Mouse (Mus musculus): ENCODE measurements around the gene Inka1.
"Not testable (repeated sequence)": the region's sequence is repeated elsewhere in the genome, so short reads cannot be mapped to it uniquely, and the experiment has no call there.

Inka1 gene

GRCm38 (mm10) chr9:107985131-107986119 lies at the start of gene Inka1:
Inka1 (minus strand) TSS chr9:107985879.
- DNase-seq, result peak; percentile 70

GRCm38 (mm10) chr9:108032126-108032525 lies 46.4 kb upstream of the Inka1 start:
- no peak for DNase-seq

- no peak for DNase-seq
These were observed 42.2 kb upstream of the Inka1 start for GRCm38 (mm10) chr9:108027867-108028266.

- no peak for DNase-seq
These were observed 40.9 kb upstream of the Inka1 start for GRCm38 (mm10) chr9:108026584-108026983.

- no peak for DNase-seq
These were observed 37.5 kb upstream of the Inka1 start for GRCm38 (mm10) chr9:108023216-108023615.

- no peak for DNase-seq
These were observed 35.1 kb upstream of the Inka1 start for GRCm38 (mm10) chr9:108020741-108021140.

GRCm38 (mm10) chr9:108017127-108017526 lies 31.4 kb upstream of the Inka1 start:
- DNase-seq, result no peak

GRCm38 (mm10) chr9:108013577-108013976 lies 27.9 kb upstream of the Inka1 start:
- DNase-seq, result not testable (repeated sequence)

GRCm38 (mm10) chr9:108010385-108010784 lies 24.7 kb upstream of the Inka1 start:
- no peak for DNase-seq

GRCm38 (mm10) chr9:108008041-108008440 lies 22.4 kb upstream of the Inka1 start:
- DNase-seq, result no peak

- DNase-seq, result peak; percentile 13
These were observed 17.8 kb upstream of the Inka1 start for GRCm38 (mm10) chr9:108003531-108003890.

- peak; percentile 55 for DNase-seq
These were observed 17.3 kb upstream of the Inka1 start for GRCm38 (mm10) chr9:108002778-108003530.

GRCm38 (mm10) chr9:108001922-108002770 lies 16.5 kb upstream of the Inka1 start, which contains the start of gene Ip6k1:
Ip6k1 (plus strand) TSS chr9:108002501.
- DNase-seq, result peak; percentile 100

GRCm38 (mm10) chr9:107996049-107996448 lies 10.4 kb upstream of the Inka1 start, which contains the start of gene Gm20662:
Gm20662 (plus strand) TSS chr9:107996349.
- no peak for DNase-seq

GRCm38 (mm10) chr9:107995513-107995912 lies 9.8 kb upstream of the Inka1 start:
- DNase-seq, result no peak

- DNase-seq, result no peak
These were observed 8.8 kb upstream of the Inka1 start for GRCm38 (mm10) chr9:107994464-107994863.

GRCm38 (mm10) chr9:107993013-107993412 lies 7.3 kb upstream of the Inka1 start:
- DNase-seq, result no peak

- no peak for DNase-seq
These were observed 6.5 kb upstream of the Inka1 start, which contains the start of gene Cdhr4 for GRCm38 (mm10) chr9:107992197-107992596. Cdhr4 (plus strand) TSS chr9:107992497.

GRCm38 (mm10) chr9:107987950-107988349 lies 2.3 kb upstream of the Inka1 start:
- DNase-seq, result no peak

GRCm38 (mm10) chr9:107986376-107986775 lies 697 bp upstream of the Inka1 start:
- DNase-seq, result peak; percentile 79

GRCm38 (mm10) chr9:107984754-107985055 lies 974 bp downstream of the Inka1 start:
- no peak for DNase-seq

GRCm38 (mm10) chr9:107984052-107984753 lies 1.5 kb downstream of the Inka1 start:
- DNase-seq, result no peak

All from right cerebral cortex, postnatal 4 days (tissue).